Mouse (Mus musculus) myocyte (in vitro differentiated cells): ENCODE measurements around the gene Aplp2.

Source experiments
- CEBPB ChIP-seq: IDR thresholded peaks from 2 replicates; pipeline ENCODE4 v1.6.1; 2011; ENCODE audit warnings: mild to moderate bottlenecking, moderate library complexity; ENCODE audit not compliant: poor library complexity, insufficient read depth, severe bottlenecking
- E2F4 ChIP-seq: IDR thresholded peaks from one replicate; pipeline ENCODE4 v1.6.1; 2011; ENCODE audit warnings: mild to moderate bottlenecking, control low read depth, moderate library complexity; ENCODE audit not compliant: insufficient read depth
- MAX ChIP-seq: IDR thresholded peaks from one replicate; pipeline ENCODE4 v1.6.1; 2011; ENCODE audit warnings: low read depth, mild to moderate bottlenecking, control low read depth
- MYOD1 ChIP-seq, 3 experiments: IDR thresholded peaks; one replicate each; pipeline ENCODE4 v1.6.1; 2011; ENCODE audit warnings: control low read depth in 2 of 3, low read depth in 2 of 3, mild to moderate bottlenecking in 2 of 3, moderate library complexity in 1 of 3; ENCODE audit not compliant: insufficient read length in 2 of 3, control insufficient read depth in 1 of 3
- MYOG ChIP-seq, 3 experiments: IDR thresholded peaks; one replicate each; pipeline ENCODE4 v1.6.1; 2011; ENCODE audit warnings: control low read depth in 2 of 3, low read depth in 2 of 3, mild to moderate bottlenecking in 2 of 3; ENCODE audit not compliant: insufficient read length in 2 of 3, control insufficient read depth in 1 of 3, insufficient read depth in 1 of 3
- POLR2A ChIP-seq: IDR thresholded peaks from one replicate; pipeline ENCODE4 v1.6.1; 2011; ENCODE audit warnings: low read depth, mild to moderate bottlenecking, control low read depth, moderate library complexity; ENCODE audit not compliant: insufficient read length
- POLR2AphosphoS2 ChIP-seq: IDR thresholded peaks from one replicate; pipeline ENCODE4 v1.6.1; 2011; ENCODE audit warnings: low read depth, control low read depth; ENCODE audit not compliant: insufficient read length
- REST ChIP-seq: IDR thresholded peaks from one replicate; pipeline ENCODE4 v1.6.1; 2011; ENCODE audit warnings: mild to moderate bottlenecking, control low read depth, moderate library complexity; ENCODE audit not compliant: insufficient read depth, insufficient read length
- SRF ChIP-seq: IDR thresholded peaks from one replicate; pipeline ENCODE4 v1.6.1; 2011; ENCODE audit warnings: low read depth; ENCODE audit not compliant: control insufficient read depth, insufficient read length
- TCF12 ChIP-seq: IDR thresholded peaks from one replicate; pipeline ENCODE4 v1.6.1; 2011; ENCODE audit warnings: mild to moderate bottlenecking, control low read depth; ENCODE audit not compliant: poor library complexity, insufficient read depth, severe bottlenecking
- TCF3 ChIP-seq: IDR thresholded peaks from one replicate; pipeline ENCODE4 v1.6.1; 2011; ENCODE audit warnings: low read depth, control low read depth; ENCODE audit not compliant: insufficient read length
- USF1 ChIP-seq: IDR thresholded peaks from one replicate; pipeline ENCODE4 v1.6.1; 2011; ENCODE audit warnings: low read depth, mild to moderate bottlenecking, control low read depth, moderate library complexity

DNA sequence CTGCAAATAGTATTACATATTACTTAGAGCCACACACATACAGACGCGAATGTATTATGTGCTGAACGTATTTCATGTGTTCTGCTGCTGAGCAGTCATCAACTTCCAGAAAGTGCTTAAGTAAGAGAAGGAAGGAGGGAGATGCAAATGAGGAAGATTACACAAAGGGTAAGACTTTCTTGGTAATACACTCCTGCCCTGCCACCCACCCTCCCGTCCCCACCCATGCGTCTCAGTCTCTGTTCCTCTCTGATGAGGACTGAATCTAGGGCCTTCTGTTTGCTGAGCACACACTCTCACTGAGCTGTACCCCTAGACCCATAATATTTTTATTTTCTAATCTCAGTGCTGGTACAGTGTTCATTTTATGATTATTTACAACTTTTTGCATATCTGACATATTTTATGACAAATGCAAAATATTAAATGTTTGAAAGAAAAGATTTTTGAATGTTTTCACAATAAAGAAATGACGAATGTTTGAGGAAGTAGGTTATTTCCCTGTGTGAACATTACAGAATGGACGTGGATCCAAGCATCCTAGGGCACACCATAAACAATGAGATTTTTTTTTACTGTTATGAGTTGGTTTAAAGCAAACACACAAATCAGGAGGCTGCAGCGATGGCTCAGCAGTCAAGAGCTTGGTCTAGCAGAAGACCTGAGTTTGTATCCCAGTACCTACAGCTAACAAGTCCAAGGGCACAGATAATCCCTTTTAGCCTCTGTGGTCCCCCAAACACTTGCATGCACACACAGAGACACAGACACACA, 36.0 kb upstream of the Aplp2 start:
- TF ChIP-seq POLR2A = no peak
- no peak for TF ChIP-seq TCF12
- no peak for TF ChIP-seq MAX
- TF ChIP-seq POLR2AphosphoS2 = no peak
- TF ChIP-seq E2F4 = no peak
- TF ChIP-seq REST = no peak
- no peak for TF ChIP-seq SRF
- TF ChIP-seq MYOD1 (IDR thresholded peaks at IDR 0.05; ENCODE audit: control insufficient read depth in 1 of 3, insufficient read length in 2 of 3, low read depth in 2 of 3) = no peak
- TF ChIP-seq TCF3 = no peak
- TF ChIP-seq USF1 = no peak
- no peak for TF ChIP-seq CEBPB
- no peak for TF ChIP-seq MYOG (IDR thresholded peaks at IDR 0.05; ENCODE audit: control insufficient read depth in 1 of 3, insufficient read depth in 1 of 3, insufficient read length in 2 of 3, low read depth in 2 of 3)
